Mouse (Mus musculus): ENCODE measurements around the gene Cadm2.

DNA sequence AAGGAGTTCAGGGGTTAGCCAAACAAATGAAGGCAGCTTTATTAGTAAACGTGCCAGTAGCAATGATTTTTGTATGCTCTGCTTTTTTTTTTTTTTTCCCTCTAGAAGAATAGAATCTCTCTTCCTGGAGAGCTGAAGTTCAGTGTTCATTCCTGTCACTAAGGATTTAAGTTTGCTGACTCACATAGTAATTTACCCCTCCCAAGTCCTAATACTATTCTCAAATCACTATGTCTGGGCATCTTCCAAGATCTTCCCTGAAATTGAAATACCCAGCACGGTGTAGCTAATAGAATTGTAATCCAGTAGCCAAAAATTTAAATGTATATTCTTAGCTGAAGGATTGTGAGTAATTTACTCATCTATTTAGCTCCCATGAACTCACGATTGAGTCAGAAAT lies 914.2 kb downstream of the Cadm2 start:
- no peak for TF ChIP-seq POLR2A (IDR thresholded peaks at IDR 0.05; ENCODE audit: low read depth, low read length)
- TF ChIP-seq CTCF (IDR thresholded peaks at IDR 0.05; ENCODE audit: extremely low read depth, insufficient read length, insufficient replicate concordance, low read depth, low read length) = no peak

Measured in small intestine, adult 2 months (tissue).